Mouse (Mus musculus): ENCODE measurements around the gene Opn1sw. TPM values are rescaled to one million over a fixed set of nuclear protein-coding genes. Genes with fewer than 3 reads are reported as not detected.
"Not testable (repeated sequence)": the region's sequence is repeated elsewhere in the genome, so short reads cannot be mapped to it uniquely, and the experiment has no call there.

Opn1sw gene
- polyA plus RNA-seq, 3 experiments from 2014 or later, result 0.38 to 0.66 (median 0.66) TPM

- ATAC-seq, result peak; percentile 69
These were observed 7.8 kb upstream of the Opn1sw start, which contains the start of gene Ccdc136 for GRCm38 (mm10) chr6:29395910-29396713. Gene Ccdc136 (plus strand): TSS chr6:29396309.

GRCm38 (mm10) chr6:29394286-29394685, 6.0 kb upstream of the Opn1sw start:
- no peak for ATAC-seq

DNA sequence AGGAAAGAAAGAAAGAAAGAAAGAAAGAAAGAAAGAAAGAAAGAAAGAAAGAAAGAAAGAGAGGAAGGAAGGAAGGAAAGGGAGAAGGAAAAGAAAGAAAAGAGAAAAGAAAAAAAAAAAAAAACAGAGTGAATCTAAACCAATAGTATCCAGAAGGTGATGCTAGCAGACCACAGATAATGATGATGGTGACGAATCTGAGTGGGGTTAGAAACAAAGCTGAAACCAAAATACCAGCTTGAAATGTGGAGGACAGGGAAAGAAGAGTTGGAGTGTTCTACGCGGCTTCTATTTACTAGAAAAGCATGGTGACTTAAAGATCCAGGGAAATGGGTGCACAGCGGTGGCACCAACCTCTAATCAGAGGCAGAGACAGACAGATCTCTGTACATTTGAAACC, 3.5 kb upstream of the Opn1sw start:
- ATAC-seq, result no peak

DNA sequence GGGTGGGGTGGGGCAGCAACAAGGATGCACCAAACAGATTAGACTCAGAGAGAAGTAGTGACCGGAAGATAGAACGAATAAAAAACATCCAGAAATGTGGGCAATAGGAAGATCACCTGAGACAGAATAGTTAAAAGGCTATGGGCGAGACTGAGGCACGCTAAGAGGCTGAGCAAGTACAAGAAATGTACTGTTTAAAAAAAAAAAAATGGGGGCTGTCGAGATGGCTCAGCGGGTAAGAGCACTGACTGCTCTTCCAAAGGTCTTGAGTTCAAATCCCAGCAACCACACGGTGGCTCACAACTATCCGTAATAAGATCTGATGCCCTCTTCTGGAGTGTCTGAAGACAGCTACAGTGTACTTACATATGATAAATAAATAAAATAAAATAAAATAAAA, 3.0 kb upstream of the Opn1sw start:
- ATAC-seq, result not testable (repeated sequence)

- ATAC-seq, result not testable (repeated sequence)
These were observed 2.2 kb upstream of the Opn1sw start for GRCm38 (mm10) chr6:29390500-29390899.

- no peak for ATAC-seq
These were observed 1.2 kb upstream of the Opn1sw start for GRCm38 (mm10) chr6:29389425-29389824.

- ATAC-seq, result no peak
These were observed 375 bp upstream of the Opn1sw start for GRCm38 (mm10) chr6:29388606-29389080.

- no peak for ATAC-seq
These were observed 5.8 kb downstream of the Opn1sw start for GRCm38 (mm10) chr6:29382442-29382841.

DNA sequence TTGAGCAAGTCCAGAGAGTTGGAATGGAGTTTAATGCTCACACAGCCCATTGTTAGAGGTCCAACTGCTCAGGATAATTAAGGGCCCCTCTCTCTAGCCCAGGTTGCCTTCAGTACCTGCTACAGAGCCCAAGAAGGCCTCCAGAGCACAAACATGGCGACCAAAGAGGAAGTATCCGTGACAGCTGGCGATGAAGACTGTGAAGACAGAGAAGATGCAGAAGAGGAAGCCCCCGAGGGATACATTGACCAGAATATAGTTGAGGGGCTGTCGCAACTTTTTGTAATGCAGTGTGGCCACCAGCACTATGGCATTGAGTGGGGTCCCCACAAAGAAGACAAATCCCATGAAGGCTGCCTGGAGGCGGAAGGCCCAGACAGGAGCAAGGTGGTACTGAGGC, 8.3 kb downstream of the Opn1sw start:
- ATAC-seq, result no peak

GRCm38 (mm10) chr6:29378678-29379077, 9.6 kb downstream of the Opn1sw start:
- no peak for ATAC-seq

GRCm38 (mm10) chr6:29377386-29377785, 10.9 kb downstream of the Opn1sw start:
- ATAC-seq, result no peak

- ATAC-seq, result no peak
These were observed 23.0 kb downstream of the Opn1sw start for GRCm38 (mm10) chr6:29365277-29365676.

DNA sequence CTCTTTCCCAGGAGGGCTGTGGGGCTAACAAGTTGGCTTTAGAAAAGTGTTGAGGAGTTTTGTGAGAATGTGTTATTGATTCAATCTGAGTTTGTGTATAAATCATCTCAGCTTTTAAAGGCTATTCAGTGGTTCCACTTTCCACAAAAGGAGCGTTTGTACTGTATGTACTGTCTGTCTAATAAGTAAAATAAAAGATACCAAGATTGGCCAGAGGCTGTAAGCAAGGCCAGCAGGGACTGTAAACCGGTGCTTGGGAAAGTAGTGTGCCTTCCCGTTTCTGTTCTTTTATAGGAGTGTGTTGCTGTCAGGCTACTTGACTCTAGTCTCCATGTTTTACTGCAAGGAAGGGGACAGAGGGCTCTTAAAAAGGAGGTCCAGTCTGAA, 25.1 kb downstream of the Opn1sw start:
- no peak for ATAC-seq

- ATAC-seq, result no peak
These were observed 25.8 kb downstream of the Opn1sw start for GRCm38 (mm10) chr6:29362246-29363128.

GRCm38 (mm10) chr6:29360211-29360610, 28.1 kb downstream of the Opn1sw start:
- no peak for ATAC-seq

GRCm38 (mm10) chr6:29359386-29359785, 28.9 kb downstream of the Opn1sw start:
- no peak for ATAC-seq

GRCm38 (mm10) chr6:29352816-29353215, 35.5 kb downstream of the Opn1sw start:
- ATAC-seq, result no peak

- ATAC-seq, result no peak
These were observed 36.7 kb downstream of the Opn1sw start for GRCm38 (mm10) chr6:29351613-29352012.

DNA sequence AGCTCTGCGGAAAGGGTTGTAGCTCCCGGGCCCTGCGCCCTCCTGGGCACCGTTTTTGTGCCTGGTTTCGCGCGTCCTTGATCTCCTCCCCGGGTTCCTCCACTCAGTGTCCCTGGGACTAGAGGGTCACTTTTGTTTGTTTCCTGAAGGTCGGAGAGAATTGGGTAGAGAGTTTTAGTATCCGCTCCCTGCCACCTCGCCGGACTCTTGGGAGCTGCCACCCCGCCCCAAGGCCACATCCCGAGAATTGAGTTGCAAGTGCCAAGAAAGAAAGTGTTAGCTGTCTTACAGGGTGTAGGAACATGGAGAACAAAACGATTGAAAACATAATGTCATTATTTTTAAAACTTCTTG, 39.9 kb downstream of the Opn1sw start:
- ATAC-seq, result no peak

GRCm38 (mm10) chr6:29347665-29348370, 40.5 kb downstream of the Opn1sw start, which contains the start of gene Calu:
Gene Calu (plus strand): TSS chr6:29348069.
- peak; percentile 94 for ATAC-seq

GRCm38 (mm10) chr6:29347189-29347588, 41.1 kb downstream of the Opn1sw start:
- no peak for ATAC-seq

- ATAC-seq, result not testable (repeated sequence)
These were observed 41.8 kb downstream of the Opn1sw start for GRCm38 (mm10) chr6:29346512-29346911.

GRCm38 (mm10) chr6:29329514-29329913, 58.8 kb downstream of the Opn1sw start:
- no peak for ATAC-seq
